Mouse (Mus musculus) ES-Bruce4 (cell line): ENCODE measurements at regions not wholly inside any gene's neighbourhood (a gene's known extent, or its start where the extent isn't known, plus 50 kb on each side); places are given as distances from the start of the nearest gene placed in this dataset.

Experiments used
- CTCF ChIP-seq: IDR thresholded peaks from one replicate; pipeline ENCODE4 v1.8.1; 2011; ENCODE audit warnings: low read depth, low read length
- EP300 ChIP-seq: IDR thresholded peaks from 2 replicates; pipeline ENCODE4 v1.6.1; 2011; ENCODE audit warnings: low read depth, low read length; ENCODE audit not compliant: insufficient read depth
- POLR2A ChIP-seq: IDR thresholded peaks from one replicate; pipeline ENCODE4 v1.8.1; 2011; ENCODE audit warnings: low read length; ENCODE audit not compliant: insufficient read depth

DNA sequence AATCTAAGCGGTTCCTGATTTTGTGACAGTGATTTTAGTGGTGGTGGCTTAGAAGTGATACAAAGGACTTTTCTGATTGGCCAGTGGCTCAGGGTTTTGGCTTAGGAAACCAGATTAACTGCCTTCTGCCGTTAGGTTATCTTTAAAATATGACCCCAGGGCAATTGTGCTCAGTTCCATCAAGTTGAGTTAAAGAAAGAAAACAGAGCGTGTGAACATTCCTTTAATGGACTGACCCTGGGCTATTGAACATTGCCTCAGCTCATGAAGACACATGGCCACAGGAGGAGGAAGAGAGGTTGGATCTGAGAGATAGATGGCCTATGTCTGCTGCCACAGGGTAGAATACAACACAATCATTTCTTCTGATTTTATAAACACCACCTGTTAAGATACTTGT, 191.0 kb upstream of the Zc3h12c start:
- TF ChIP-seq CTCF (no peak), POLR2A (no peak), EP300 (no peak)
